Mouse (Mus musculus) heart, postnatal 25 days (tissue): ENCODE data around the gene Stk40. TPM values are rescaled to one million over a fixed set of nuclear protein-coding genes. Genes with fewer than 3 reads are reported as not detected.
A peak's percentile ranks its signal among the peaks of the same experiment; 100 is the strongest.

Experiments
- DNase-seq: peaks from one replicate; pipeline ENCODE4 v3.0.0; 2022; ENCODE audit warnings: low spot score
- intact Hi-C: fragments of 180-260 bp; cut with DNase I; formaldehyde crosslinking; loops from one replicate; pipeline ENCODE4 v1.15.1; 2025
- total RNA-seq, 2 experiments: library from RNA; stranded (reverse); gene quantifications; 2 replicates each; pipeline ENCODE4 v1.2.3; 2021

Gene Stk40
- total RNA-seq, 2 experiments from 2014 or later = 37.6 to 38.7 TPM

DNA sequence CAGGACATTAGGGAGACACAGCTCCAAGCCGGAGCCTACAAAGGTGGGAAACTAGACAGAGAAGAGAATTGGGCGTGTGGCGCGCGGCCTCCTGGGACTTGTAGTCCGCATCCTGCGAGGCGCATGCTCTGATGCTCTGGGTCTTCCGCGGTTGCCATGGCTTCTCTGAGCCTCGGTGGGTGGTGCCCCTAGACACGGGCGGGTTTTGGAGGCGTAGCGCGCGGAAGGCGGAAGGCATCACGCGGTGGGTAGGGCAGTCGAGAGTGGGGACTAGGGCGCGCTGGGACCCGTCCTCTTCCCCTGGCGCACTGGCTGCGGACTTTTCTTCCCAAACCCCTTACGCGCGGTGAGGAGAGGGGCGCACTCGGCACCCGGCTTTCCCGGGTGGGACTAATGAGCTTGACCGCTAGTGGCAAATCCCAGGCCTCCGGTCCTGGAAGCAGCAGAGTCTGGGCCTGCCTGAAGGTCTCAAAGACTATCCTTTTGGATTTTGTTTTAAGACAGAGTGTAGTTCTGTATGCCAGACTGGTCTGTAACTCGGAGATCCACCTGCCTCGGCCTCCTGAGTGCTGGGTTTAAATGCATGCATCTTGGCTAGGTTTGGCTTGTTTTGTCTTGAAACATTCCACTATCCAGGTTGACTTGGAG lies 7.2 kb upstream of the Stk40 start, which contains the start of gene Lsm10:
Lsm10 (plus strand) TSS at position 160 of the 648 bp plus-strand sequence.
- peak; percentile 92 for DNase-seq
- intact Hi-C loops = loop anchor here (5.0 kb wide), 1 partner anchor 166 kb away; the partner anchor contains the start of gene Trappc3

- DNase-seq = no peak
- intact Hi-C loops = loop anchor here (5.0 kb wide), 1 partner anchor 165 kb away; the partner anchor contains the start of gene Trappc3
Observed at GRCm38 (mm10) chr4:126097711-126098253, 6.0 kb upstream of the Stk40 start.

DNA sequence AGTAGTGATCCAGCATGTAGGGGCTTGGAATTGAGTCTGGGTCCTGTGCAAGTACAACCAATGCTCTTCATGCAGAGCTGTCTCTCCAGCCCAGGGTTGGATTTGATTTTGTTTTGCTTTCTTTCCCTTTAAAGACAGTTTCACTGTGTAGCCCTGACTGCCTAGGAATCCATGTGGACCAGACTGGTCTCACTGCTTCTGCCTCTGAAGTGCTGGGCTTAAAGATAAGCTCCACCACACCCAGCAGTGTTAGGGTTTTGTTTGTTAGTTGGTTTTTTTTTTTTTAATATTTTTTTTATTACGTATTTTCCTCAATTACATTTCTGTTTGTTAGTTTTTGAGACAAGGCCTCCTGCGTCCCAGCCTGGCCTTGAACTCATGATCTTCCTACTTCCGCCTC lies 4.4 kb upstream of the Stk40 start:
- intact Hi-C loops = loop anchor here (5.0 kb wide), 1 partner anchor 163 kb away; the partner anchor contains the start of gene Trappc3
- no peak for DNase-seq

GRCm38 (mm10) chr4:126100764-126101163 lies 3.0 kb upstream of the Stk40 start:
- intact Hi-C loops = no loop called here
- DNase-seq = no peak

DNA sequence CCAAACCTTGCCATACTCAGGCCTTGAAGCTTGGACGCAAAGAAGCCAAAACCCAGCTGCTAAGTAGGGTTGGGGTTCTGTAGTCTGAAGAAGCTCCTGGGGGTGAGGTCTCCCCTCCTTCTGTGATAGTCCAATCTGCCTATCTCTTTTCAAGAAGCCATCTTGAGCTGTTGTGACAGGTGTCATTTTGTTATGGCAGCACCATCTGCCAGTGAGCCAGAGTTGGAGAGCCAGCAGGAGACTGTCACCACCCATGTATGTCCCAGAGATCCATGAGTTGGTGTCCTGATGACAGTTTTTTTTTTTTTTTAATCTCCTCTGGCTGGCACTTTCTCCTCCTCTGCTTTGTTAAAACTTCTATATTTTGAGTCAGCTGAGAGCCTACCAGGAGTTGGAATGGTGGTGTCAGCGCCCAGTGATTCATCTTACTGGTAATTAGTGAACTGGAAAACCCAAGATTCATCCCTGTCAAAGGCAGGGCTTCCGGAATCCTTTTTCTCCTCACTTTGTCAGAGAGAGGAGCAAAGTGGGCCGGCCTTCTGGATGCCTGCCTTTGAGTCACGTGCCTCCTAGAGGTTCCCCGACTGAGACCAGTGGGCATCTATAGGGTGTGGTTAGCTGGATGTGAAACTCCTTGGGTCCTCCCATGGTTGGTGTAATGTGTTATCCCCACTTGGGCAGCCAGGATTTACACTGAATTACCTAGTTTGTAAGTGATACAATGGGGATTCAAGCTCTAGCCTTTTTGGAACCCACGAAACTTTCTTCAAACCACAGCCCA lies 1.5 kb upstream of the Stk40 start:
- no peak for DNase-seq
- intact Hi-C loops = no loop called here

GRCm38 (mm10) chr4:126103057-126103581 lies 638 bp upstream of the Stk40 start:
- peak; percentile 86 for DNase-seq
- intact Hi-C loops = no loop called here

DNA sequence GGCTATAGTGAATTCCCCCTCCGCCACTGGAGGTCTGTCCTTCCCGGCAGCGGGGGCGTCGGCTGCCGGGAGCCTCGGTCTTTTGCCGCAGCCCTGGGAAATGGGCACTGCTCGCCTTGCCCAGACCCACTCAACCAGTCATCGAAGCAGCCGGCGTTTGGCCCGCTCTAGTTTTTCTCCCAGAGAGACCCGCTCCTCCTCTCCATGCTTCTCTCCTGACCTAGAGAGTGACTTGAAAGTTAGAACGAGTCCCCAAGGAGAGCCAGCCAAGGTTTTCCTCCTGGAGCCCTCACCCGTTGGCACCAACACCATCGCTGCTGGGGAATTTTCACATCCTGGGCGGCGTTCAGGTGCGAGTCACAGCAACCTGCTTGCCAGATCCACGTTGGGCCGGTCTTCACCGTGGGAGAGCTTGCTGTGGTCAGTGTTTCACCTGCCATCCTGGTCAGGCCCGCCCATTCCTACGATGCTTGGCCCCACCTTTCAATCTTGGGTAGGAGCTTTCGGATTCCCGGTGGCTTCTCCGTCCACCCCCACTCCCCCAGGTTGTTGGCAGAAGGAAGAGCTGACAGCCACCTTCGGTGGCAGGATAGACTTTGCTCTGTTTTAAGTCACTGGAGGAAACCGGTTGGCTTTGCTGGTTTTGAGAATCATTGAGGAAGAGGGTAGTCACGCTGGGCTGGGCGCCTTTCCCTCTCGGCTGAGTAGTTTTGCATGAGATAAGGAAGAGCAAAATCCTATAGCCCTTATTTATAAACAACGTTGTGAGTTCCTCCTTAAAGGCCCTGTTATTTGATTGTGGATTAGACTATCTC lies 711 bp downstream of the Stk40 start:
- intact Hi-C loops = no loop called here

GRCm38 (mm10) chr4:126105131-126105783 lies 1.5 kb downstream of the Stk40 start:
- intact Hi-C loops = no loop called here
- no peak for DNase-seq

More for the DNA sequence above, 711 bp downstream of the Stk40 start:
- no peak for DNase-seq

- intact Hi-C loops = no loop called here
- DNase-seq = no peak
Observed at GRCm38 (mm10) chr4:126108061-126108740, 4.4 kb downstream of the Stk40 start.

- no peak for DNase-seq
Observed at GRCm38 (mm10) chr4:126109613-126110373, 6.0 kb downstream of the Stk40 start.

GRCm38 (mm10) chr4:126110374-126111152 lies 6.8 kb downstream of the Stk40 start:
- peak; percentile 88 for DNase-seq
- intact Hi-C loops = loop anchor here (5.0 kb wide), 1 partner anchor 37 kb away; the partner anchor contains the start of gene Eva1b

More at GRCm38 (mm10) chr4:126109613-126110373, 6.0 kb downstream of the Stk40 start:
- intact Hi-C loops = loop anchor here (5.0 kb wide), 1 partner anchor 38 kb away; the partner anchor contains the start of gene Eva1b

DNA sequence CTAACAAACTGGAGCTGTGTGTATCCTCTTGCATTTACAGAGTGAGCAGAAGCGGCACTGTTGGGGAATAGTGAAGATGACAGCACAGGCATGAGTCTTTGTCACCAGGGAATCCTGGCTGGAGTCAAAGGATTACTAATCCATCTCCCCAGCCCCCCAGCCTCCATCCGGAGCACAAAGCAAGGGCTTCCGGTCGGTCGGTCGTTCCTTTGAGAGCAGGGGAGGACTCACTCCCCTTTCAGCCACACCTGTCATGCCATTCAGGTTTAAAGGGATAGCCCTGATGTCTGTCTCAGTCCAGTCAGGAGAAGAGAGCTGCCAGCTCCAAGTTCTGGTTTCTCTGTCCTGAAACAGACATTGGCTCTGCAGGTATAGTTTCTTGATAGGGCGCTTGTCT lies 7.4 kb downstream of the Stk40 start:
- intact Hi-C loops = loop anchor here (5.0 kb wide), 1 partner anchor 36 kb away; the partner anchor contains the start of gene Eva1b
- DNase-seq = no peak

GRCm38 (mm10) chr4:126113243-126113642 lies 9.5 kb downstream of the Stk40 start:
- no peak for DNase-seq
- intact Hi-C loops = loop anchor here (5.0 kb wide), 1 partner anchor 34 kb away; the partner anchor contains the start of gene Eva1b

DNA sequence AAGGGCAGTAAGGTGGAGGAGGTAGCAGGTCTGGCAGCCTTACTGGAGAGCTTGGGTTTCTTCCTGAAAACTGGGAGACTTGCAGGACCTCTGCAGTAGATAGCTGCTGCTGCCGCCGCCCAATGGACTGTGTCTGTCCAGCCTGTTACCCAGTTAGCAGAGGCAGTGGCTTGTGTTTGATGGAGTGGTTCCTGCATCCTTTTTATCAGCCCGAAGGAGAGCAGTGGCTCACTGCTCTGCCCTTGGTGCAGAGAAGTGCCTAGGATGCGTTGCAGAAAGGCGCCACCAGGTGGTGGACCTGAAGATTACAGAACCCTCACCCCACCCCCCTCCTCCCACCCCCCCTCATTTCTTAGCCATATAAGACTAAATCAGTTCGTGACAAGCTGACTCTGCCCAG lies 10.2 kb downstream of the Stk40 start:
- intact Hi-C loops = loop anchor here (1.0 to 5.0 kb wide), 2 partner anchors 28 to 33 kb away; partner anchors contain the start of gene Eva1b
- peak; percentile 37 for DNase-seq

GRCm38 (mm10) chr4:126115411-126115810 lies 11.7 kb downstream of the Stk40 start:
- no peak for DNase-seq
- intact Hi-C loops = no loop called here

- intact Hi-C loops = no loop called here
- no peak for DNase-seq
Observed at GRCm38 (mm10) chr4:126115871-126116521, 12.2 kb downstream of the Stk40 start.
